Mouse (Mus musculus): ENCODE measurements at regions not wholly inside any gene's neighbourhood (a gene's known extent, or its start where the extent isn't known, plus 50 kb on each side); places are given as distances from the start of the nearest gene placed in this dataset.
"Not testable (repeated sequence)": the region's sequence is repeated elsewhere in the genome, so short reads cannot be mapped to it uniquely, and the experiment has no call there.

DNA sequence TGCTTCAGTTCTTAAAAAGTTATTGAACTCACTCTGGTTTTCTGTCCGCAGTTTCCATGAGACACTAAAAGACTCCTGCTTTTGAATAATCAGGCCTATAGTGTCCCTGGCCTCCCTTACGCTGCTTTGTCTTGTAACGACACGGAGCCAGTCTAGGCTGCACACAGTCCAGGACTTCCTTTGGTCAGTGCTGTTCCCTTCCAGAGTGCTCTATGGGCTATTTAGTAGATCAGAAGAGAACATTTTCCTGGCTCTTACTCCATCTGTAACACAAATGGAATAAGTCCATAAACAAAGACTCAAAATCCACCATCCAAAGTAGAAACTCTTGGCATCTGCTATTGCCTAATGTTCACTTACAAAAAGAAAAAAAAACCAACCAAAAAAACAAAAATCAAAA, 213.0 kb upstream of the Klf6 start:
- Histone ChIP-seq H3K27me3 (ENCODE audit: control insufficient read depth, insufficient read depth, low read length) (no peaks in the 10 kb centered on the region), H3K4me3 (ENCODE audit: low read depth, low read length) (no peak overlapping the region), H3K9me3 (ENCODE audit: control insufficient read depth, low read length) (no peaks in the 10 kb centered on the region), H3K36me3 (ENCODE audit: control insufficient read depth, insufficient read depth, low read length) (no peaks in the 10 kb centered on the region), H3K27ac (replicated peaks) (no peak overlapping the region), H3K9ac (ENCODE audit: low read length) (no peak overlapping the region), H3K4me1 (replicated peaks; ENCODE audit: control insufficient read depth, insufficient read depth) (no peaks in the 10 kb centered on the region), H3K4me2 (replicated peaks; ENCODE audit: low read depth) (no peak overlapping the region)
- 58% methylated on average over 4 of the region's 4 CpGs for WGBS
- ATAC-seq (ENCODE audit: low FRiP score, low TSS enrichment) (no peak), DNase-seq (ENCODE audit: low spot score) (no peak)
- no peak for TF ChIP-seq EP300 (optimal IDR thresholded peaks at IDR 0.05)
- no peak for TF ChIP-seq CTCF (IDR thresholded peaks at IDR 0.05; ENCODE audit: low read depth)

DNA sequence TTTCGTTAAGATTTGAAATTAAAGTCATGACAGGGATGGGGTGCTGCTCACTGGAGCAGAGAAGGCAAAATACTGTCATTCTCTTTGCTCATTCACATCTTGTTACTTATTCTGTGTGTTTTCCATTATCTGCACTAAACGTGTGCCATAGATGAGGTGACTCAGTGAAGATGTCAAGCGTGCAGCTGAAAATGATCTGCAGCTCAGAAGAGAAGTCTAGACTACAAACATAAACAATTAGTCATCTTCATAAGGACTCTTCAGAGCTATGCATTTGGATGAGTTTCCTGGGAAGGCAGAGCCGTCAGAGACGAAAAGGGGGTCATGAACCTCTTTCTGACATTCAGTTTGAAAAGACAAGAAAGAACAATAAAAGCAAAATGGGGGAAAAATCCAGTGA, 203.7 kb upstream of the Klf6 start:
- DNase-seq (ENCODE audit: low spot score): no peak
- Histone ChIP-seq H3K9me3 (ENCODE audit: control insufficient read depth, low read length) (no peaks in the 10 kb centered on the region), H3K27ac (replicated peaks) (no peak overlapping the region), H3K27me3 (ENCODE audit: control insufficient read depth, insufficient read depth, low read length) (no peaks in the 10 kb centered on the region), H3K9ac (ENCODE audit: low read length) (no peak overlapping the region), H3K4me1 (replicated peaks; ENCODE audit: control insufficient read depth, insufficient read depth) (no peaks in the 10 kb centered on the region), H3K36me3 (ENCODE audit: control insufficient read depth, insufficient read depth, low read length) (no peaks in the 10 kb centered on the region), H3K4me2 (replicated peaks; ENCODE audit: low read depth) (no peak overlapping the region), H3K4me3 (ENCODE audit: low read depth, low read length) (no peak overlapping the region)
- WGBS: 46% methylated on average over 5 of the region's 5 CpGs
- TF ChIP-seq EP300 (optimal IDR thresholded peaks at IDR 0.05): no peak
- no peak for TF ChIP-seq CTCF (IDR thresholded peaks at IDR 0.05; ENCODE audit: low read depth)
- ATAC-seq (ENCODE audit: low FRiP score, low TSS enrichment): no peak

- ATAC-seq (ENCODE audit: low FRiP score, low TSS enrichment) (no peak), DNase-seq (ENCODE audit: low spot score) (no peak)
- Histone ChIP-seq H3K4me3 (ENCODE audit: low read depth, low read length) (no peak overlapping the region), H3K4me1 (replicated peaks; ENCODE audit: control insufficient read depth, insufficient read depth) (no peaks in the 10 kb centered on the region), H3K9me3 (ENCODE audit: control insufficient read depth, low read length) (no peaks in the 10 kb centered on the region), H3K36me3 (ENCODE audit: control insufficient read depth, insufficient read depth, low read length) (no peaks in the 10 kb centered on the region), H3K27me3 (ENCODE audit: control insufficient read depth, insufficient read depth, low read length) (no peaks in the 10 kb centered on the region), H3K4me2 (replicated peaks; ENCODE audit: low read depth) (no peak overlapping the region), H3K9ac (ENCODE audit: low read length) (no peak overlapping the region), H3K27ac (replicated peaks) (no peak overlapping the region)
- no peak for TF ChIP-seq EP300 (optimal IDR thresholded peaks at IDR 0.05)
- no peak for TF ChIP-seq CTCF (IDR thresholded peaks at IDR 0.05; ENCODE audit: low read depth)
- 62% methylated on average over 3 of the region's 3 CpGs for WGBS
These were observed 194.9 kb upstream of the Klf6 start for GRCm38 (mm10) chr13:5666235-5667007.

GRCm38 (mm10) chr13:5675668-5676067, 185.6 kb upstream of the Klf6 start:
- no peaks in the 10 kb centered on the region for H3K9me3 ChIP-seq (ENCODE audit: control insufficient read depth, low read length)
- TF ChIP-seq EP300 (optimal IDR thresholded peaks at IDR 0.05) (no peak), CTCF (IDR thresholded peaks at IDR 0.05; ENCODE audit: low read depth) (no peak)
- ATAC-seq (ENCODE audit: low FRiP score, low TSS enrichment) (no peak), DNase-seq (ENCODE audit: low spot score) (no peak)
- H3K4me2 ChIP-seq (replicated peaks; ENCODE audit: low read depth): no peak overlapping the region
- H3K27ac ChIP-seq (replicated peaks): no peak overlapping the region
- H3K4me3 ChIP-seq (ENCODE audit: low read depth, low read length): no peak overlapping the region
- H3K36me3 ChIP-seq (ENCODE audit: control insufficient read depth, insufficient read depth, low read length): no peaks in the 10 kb centered on the region
- H3K4me1 ChIP-seq (replicated peaks; ENCODE audit: control insufficient read depth, insufficient read depth): no peaks in the 10 kb centered on the region
- whole genome bisulfite sequencing: 74% methylated on average over 1 of the region's 1 CpGs
- H3K27me3 ChIP-seq (ENCODE audit: control insufficient read depth, insufficient read depth, low read length): no peaks in the 10 kb centered on the region
- H3K9ac ChIP-seq (ENCODE audit: low read length): no peak overlapping the region

GRCm38 (mm10) chr13:5690124-5690523, 171.2 kb upstream of the Klf6 start:
- Histone ChIP-seq H3K4me2 (replicated peaks; ENCODE audit: low read depth) (no peak overlapping the region), H3K27ac (replicated peaks) (no peak overlapping the region), H3K9me3 (ENCODE audit: control insufficient read depth, low read length) (no peaks in the 10 kb centered on the region), H3K27me3 (ENCODE audit: control insufficient read depth, insufficient read depth, low read length) (no peaks in the 10 kb centered on the region), H3K4me1 (replicated peaks; ENCODE audit: control insufficient read depth, insufficient read depth) (no peaks in the 10 kb centered on the region), H3K9ac (ENCODE audit: low read length) (no peak overlapping the region), H3K36me3 (ENCODE audit: control insufficient read depth, insufficient read depth, low read length) (no peaks in the 10 kb centered on the region), H3K4me3 (ENCODE audit: low read depth, low read length) (no peak overlapping the region)
- no peak for TF ChIP-seq CTCF (IDR thresholded peaks at IDR 0.05; ENCODE audit: low read depth)
- TF ChIP-seq EP300 (optimal IDR thresholded peaks at IDR 0.05): no peak
- no peak for ATAC-seq (ENCODE audit: low FRiP score, low TSS enrichment)
- DNase-seq (ENCODE audit: low spot score): no peak
- 84% methylated on average over 4 of the region's 4 CpGs for WGBS

DNA sequence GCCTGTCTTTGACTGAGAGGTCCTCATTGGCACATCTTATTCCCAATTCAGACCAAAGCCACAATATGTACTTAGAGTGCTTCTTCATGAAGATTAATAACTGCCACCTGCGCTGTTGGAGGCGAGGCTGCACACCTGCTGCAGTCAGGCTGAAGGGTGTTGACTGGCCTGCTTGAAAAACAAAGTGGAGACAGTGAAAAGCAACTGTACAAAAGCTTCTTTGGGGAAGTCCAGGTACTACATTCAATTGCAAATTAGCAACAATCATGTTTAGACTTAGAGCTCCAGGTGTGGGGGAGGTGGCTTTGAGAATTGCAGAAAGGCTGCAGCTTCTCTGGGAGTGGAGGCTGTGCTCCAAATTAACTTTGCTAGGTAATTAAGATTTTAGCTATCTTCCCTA, 170.6 kb upstream of the Klf6 start:
- WGBS: 89% methylated on average over 2 of the region's 2 CpGs
- H3K27ac ChIP-seq (replicated peaks); H3K36me3 ChIP-seq (ENCODE audit: control insufficient read depth, insufficient read depth, low read length); ATAC-seq (ENCODE audit: low FRiP score, low TSS enrichment); H3K4me1 ChIP-seq (replicated peaks; ENCODE audit: control insufficient read depth, insufficient read depth); H3K4me2 ChIP-seq (replicated peaks; ENCODE audit: low read depth); H3K4me3 ChIP-seq (ENCODE audit: low read depth, low read length); H3K9me3 ChIP-seq (ENCODE audit: control insufficient read depth, low read length); H3K9ac ChIP-seq (ENCODE audit: low read length); H3K27me3 ChIP-seq (ENCODE audit: control insufficient read depth, insufficient read depth, low read length); DNase-seq (ENCODE audit: low spot score): not testable (repeated sequence)

Measured in stomach, postnatal 0 days (tissue).